Mouse (Mus musculus): Measurements from ENCODE around the gene Arr3.

The Arr3 gene

DNA sequence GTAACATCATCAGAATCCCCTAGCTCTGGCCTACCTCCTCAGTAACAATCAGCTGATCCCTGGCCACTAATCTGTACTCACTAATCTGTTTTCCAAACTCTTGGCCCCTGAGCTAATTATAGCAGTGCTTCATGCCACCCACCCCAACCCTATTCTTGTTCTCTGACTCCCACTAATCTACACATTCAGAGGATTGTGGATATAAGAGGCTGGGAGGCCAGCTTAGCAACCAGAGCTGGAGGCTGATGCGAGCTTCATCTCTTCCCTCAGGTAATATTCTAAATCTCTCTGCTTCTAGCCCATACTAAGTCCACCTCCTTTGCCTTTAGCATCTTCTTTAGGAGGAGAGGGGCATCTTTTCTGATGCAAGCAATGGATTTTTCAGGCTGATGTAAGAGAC is at the start of gene Arr3:
Gene Arr3, plus strand, starts transcription at position 184 of the 400 bp plus-strand sequence.
- DNase-seq (ENCODE audit: low spot score): no peak

GRCm38 (mm10) chrX:100556026-100556425 is 49.3 kb upstream of the Arr3 start:
- no peak for DNase-seq (ENCODE audit: low spot score)

- DNase-seq (ENCODE audit: low spot score): no peak
Observed at GRCm38 (mm10) chrX:100565696-100566095, 39.6 kb upstream of the Arr3 start.

- no peak for DNase-seq (ENCODE audit: low spot score)
Observed at GRCm38 (mm10) chrX:100571951-100572350, 33.3 kb upstream of the Arr3 start, which contains the start of gene Awat1. Gene Awat1, plus strand, starts transcription at chrX:100572251.

DNA sequence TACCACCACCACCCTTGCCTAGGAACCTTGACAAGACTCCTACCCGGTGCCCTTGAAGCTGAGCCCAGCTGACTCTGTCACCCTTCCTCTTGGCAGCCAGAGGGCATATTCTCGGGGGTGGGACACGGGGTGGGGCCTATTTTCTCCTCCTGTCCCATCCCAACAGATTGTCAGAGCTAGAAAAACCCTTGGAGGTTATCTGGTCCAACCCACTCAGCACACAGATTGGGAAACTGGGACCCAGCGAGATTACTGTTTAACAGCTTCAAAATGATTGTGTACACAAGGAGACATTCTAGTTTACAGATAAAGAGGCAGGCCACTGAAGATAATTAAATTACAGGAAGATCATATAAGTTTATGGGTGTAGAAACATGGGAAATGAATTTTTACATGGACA is 10.5 kb upstream of the Arr3 start, which contains the start of gene P2ry4:
Gene P2ry4, minus strand, starts transcription at position 79 of the 400 bp plus-strand sequence.
- DNase-seq (ENCODE audit: low spot score): no peak

GRCm38 (mm10) chrX:100597439-100597838 is 7.9 kb upstream of the Arr3 start:
- DNase-seq (ENCODE audit: low spot score): peak; percentile 23

DNA sequence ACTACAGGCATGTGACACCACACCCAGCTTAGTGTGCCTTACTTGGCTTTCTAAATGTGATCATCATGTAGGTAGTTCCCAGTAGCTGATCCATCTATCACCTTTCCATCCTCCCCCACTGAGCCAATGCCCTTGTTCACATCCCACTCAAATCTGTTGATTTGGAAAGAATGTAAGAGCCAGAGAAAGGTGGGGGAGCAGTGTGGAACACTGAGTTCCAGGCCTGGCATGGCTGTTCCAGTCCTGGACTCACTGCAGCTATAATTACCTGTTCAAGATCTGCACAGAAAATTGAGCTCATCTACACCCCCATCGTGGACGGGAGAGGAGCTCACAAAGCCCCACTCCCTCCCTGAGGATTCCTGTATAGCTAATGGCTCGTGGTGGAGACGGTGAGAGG is 5.5 kb upstream of the Arr3 start:
- no peak for DNase-seq (ENCODE audit: low spot score)

DNA sequence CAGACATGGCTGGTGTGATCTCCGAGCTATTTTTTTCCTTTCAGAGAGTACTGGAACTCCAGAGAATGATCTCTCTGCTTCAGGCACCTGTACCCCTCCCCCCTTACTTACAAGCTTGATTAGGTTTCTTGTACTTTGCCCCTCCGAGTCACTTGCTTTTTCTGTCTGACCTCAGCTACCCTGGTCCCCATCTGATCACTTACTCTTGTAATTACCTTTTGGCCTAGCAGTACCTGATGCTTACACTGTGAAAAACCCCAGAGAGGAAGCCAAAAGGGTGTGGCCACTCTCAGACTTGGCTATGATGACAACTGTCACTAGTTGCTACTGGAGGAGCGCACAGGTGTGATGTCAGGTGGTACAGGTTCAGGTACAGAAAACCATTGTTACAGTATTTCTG is 13.2 kb downstream of the Arr3 start:
- DNase-seq (ENCODE audit: low spot score): no peak

- no peak for DNase-seq (ENCODE audit: low spot score)
Observed at GRCm38 (mm10) chrX:100621366-100621765, 16.1 kb downstream of the Arr3 start.

DNA sequence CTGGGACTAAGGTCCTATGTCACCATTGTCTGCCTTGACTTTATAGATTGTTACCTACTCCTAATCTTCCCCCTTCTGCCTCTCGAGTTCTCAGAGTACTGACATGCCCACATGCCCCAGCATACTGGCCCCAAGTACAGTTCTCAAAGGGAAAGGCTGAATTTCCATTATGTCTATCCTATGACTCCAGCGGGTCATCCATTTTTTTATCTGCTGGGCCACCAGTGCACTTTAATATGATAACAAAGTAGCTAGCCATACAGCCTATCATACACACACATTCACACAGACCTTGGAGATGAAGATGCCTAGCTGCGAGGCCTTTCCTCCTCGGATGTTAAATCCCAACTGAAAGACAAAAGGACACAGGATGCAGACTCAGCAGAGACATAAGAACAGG is 18.9 kb downstream of the Arr3 start:
- no peak for DNase-seq (ENCODE audit: low spot score)

DNA sequence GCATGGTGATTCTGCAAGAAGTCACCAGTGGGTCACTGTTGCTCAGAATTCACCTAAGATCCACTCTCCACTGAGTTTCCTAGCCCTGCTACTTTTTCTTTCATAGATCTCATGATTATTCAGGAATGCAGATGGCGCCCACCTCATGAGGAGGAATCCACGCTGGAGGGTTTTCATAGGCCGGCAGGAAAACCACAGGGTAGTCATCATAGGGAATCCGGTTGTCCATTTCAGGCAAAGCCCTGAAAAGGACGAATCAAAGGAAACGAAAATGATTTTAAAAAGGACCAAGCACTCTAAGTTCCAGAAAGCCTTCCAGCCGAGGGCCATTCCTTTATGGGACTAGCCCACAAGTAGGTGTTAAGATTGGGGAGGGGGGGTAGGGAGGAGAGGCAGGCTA is 19.8 kb downstream of the Arr3 start:
- no peak for DNase-seq (ENCODE audit: low spot score)

- no peak for DNase-seq (ENCODE audit: low spot score)
Observed at GRCm38 (mm10) chrX:100625546-100625801, 20.2 kb downstream of the Arr3 start, which contains the start of gene Kif4. Gene Kif4, plus strand, starts transcription at chrX:100625737.

DNA sequence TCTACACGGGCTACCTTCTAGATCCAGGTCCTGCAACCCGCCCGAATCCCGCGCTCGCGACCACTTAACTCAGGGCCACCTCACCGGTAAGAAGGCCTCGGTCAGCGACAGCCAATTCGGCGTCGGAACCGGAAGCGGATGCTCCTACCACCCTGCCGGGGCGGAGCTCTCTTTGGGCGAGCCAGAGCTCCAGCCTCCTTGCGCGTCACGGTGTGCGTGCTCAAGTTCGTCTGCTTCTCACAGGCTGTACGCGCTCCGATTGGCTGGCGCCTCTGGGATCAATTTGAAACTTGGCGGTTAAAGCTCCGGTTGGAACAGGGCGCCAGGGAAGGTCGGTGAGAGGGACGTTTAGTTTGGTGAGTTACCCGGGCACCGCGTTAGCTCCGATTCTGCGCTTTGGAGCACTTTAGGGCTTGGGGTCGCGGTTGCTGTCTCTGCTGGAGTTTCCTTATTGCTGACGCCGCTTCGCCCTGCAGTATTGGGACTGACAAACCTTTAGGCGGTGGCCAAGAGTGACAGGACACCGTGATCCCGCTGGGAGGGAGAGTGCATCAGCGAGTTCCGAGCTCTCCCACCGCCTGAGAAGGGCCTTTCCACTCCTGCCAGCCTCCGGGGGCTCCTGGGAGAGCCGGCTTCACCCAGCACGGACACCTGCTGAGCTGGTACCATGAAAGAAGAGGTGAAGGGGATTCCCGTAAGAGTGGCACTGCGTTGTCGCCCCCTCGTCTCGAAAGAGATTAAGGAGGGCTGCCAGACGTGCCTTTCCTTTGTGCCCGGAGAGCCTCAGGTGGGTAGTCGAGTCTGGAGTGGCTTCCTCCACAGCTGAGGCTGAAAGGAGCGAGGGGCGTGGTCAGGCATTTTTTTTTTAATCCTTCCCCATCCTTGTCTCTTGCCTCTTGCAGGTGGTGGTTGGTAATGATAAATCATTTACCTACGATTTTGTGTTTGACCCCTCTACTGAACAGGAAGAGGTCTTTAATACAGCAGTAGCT is 20.8 kb downstream of the Arr3 start, which contains the start of gene Pdzd11:
Gene Pdzd11, minus strand, starts transcription at position 767 of the 992 bp plus-strand sequence.
- peak; percentile 93 for DNase-seq (ENCODE audit: low spot score)

DNA sequence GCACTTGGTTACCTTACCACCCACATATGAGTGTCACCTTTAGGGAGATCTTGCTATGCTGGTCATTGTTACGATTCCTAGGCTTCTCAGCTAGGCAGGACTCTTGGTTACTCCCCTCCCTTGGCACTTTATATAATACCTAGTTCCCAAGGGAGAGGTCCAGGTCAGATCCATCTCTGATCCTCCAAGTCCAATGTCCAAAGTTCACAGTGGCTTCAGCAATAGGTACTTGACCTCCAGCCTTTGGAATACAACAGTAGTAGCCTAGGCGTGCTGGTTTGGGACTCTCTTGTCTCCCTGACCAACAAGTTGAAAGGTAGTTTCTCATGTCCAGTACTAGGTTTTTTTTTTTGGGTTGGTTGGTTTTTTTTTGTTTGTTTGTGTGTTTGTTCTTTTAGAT is 23.8 kb downstream of the Arr3 start:
- no peak for DNase-seq (ENCODE audit: low spot score)

GRCm38 (mm10) chrX:100638477-100638876 is 33.2 kb downstream of the Arr3 start:
- DNase-seq (ENCODE audit: low spot score): no peak

DNA sequence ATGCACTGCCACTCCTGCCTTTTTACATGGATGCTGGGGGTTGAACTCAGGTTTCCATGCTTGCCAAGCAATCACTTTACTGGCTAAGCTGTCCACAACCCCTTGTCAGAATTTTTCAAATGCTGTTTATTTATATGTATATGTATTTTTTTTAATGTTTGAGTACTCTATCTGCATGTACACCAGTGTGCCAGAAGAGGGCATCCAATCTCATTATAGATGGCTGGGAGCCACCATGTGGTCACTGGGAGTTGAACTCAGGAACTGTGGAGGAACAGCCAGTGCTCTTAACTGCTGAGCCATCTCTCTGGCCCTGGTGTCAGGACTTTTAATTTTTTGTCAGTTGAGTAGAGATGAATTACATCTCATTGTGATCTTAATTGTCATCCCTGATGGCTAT is 47.6 kb downstream of the Arr3 start:
- no peak for DNase-seq (ENCODE audit: low spot score)

GRCm38 (mm10) chrX:100664825-100665224 is 59.5 kb downstream of the Arr3 start:
- DNase-seq (ENCODE audit: low spot score): no peak
